Mouse (Mus musculus) limb, embryonic 10.5 days (tissue): ENCODE measurements around the gene Scrn1. TPM values are rescaled to one million over a fixed set of nuclear protein-coding genes. Genes with fewer than 3 reads are reported as not detected.

Experiments used
- DNase-seq: peaks from one replicate; pipeline ENCODE4 v3.0.0-alpha.2; 2017; ENCODE audit warnings: low spot score
- H3K27ac ChIP-seq: fragments of 300-500 bp; sonication (generic); 2 replicates; pipeline ENCODE4 v1.5.1; 2016; ENCODE audit warnings: mild to moderate bottlenecking
- H3K27me3 ChIP-seq: fragments of 300-500 bp; sonication (generic); 2 replicates; pipeline ENCODE4 v1.6.1; 2016; ENCODE audit warnings: low read depth, mild to moderate bottlenecking; ENCODE audit not compliant: poor library complexity, severe bottlenecking
- H3K36me3 ChIP-seq: fragments of 300-500 bp; sonication (generic); 2 replicates; pipeline ENCODE4 v1.6.1; 2016; ENCODE audit warnings: mild to moderate bottlenecking, moderate library complexity
- H3K4me1 ChIP-seq: fragments of 300-500 bp; sonication (generic); 2 replicates; pipeline ENCODE4 v1.6.1; 2016
- H3K4me3 ChIP-seq: fragments of 300-500 bp; sonication (generic); 2 replicates; pipeline ENCODE4 v1.5.1; 2016; ENCODE audit warnings: mild to moderate bottlenecking, moderate library complexity
- H3K9me3 ChIP-seq: fragments of 300-500 bp; sonication (generic); replicated peaks from 2 replicates; pipeline ENCODE4 v1.6.1; 2016; ENCODE audit warnings: mild to moderate bottlenecking
- WGBS: fragments of 180-500 bp; shearing (Covaris S2); methylation state at CpG from one replicate; pipeline ENCODE4 v1.1.7; 2016; 5-methylcytosine and 5-hydroxymethylcytosine counted together
- polyA plus RNA-seq: library from polyadenylated mRNA; unstranded; fragments of >200 nt; fragmentation: Nextera tagmentation; extraction: Ambion mirVana; gene quantifications from 2 replicates; pipeline ENCODE4 v1.2.1, GENCODE M21; 2016

Scrn1 gene
- polyA plus RNA-seq, result 2.6 and 7.8 TPM in 2 replicates

DNA sequence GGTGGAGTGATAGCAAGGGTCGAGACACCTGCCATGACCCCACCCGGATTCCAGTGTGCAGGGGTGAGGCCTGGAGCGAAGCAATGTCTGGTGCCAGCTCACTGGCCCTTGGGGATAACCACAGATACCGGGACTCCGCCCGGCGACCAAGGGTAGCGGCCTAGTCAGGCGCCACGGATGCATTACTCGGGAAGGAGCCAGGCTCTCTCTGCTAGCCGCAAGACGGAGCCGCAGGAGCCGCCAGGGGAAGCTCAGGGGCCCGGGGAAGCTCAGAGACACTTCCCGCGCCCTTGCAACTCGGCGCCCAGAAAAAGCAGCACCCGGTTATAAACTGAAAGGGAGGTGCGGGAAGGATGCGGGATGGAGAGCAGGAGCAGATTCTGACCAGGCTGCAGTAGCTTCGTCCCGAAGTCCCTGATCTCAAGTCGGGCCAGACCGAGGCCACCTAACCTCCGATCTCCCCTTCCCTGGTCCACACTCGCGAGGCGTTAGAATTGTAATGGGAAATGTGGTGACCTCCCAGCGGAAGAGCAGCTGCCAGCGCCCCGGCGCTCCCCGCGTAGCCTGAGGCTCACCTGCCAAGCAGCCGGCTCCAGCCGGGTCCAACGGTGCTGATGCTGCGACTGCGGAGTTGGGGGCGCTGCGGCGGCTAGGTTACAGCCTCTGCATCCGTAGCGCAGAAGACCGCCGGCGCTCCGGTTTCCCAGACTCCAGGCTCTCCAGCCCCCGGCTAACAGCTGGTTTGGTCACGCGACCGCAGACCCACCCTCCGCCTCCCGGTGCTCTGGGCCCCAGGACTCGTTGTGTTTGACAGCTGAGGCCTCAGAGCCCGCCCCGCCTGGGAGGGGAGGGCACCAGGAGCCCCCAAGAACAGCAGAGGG is at the start of gene Scrn1:
Gene Scrn1 (minus strand): TSS at position 825 of the 881 bp plus-strand sequence.
- H3K27me3 ChIP-seq, result peaks cover 47% of the 10 kb centered on the region
- H3K9me3 ChIP-seq, result no peaks in the 10 kb centered on the region
- DNase-seq, result peak; percentile 84
- H3K36me3 ChIP-seq, result no peaks in the 10 kb centered on the region
- peak within 1 kb of the TSS; percentile 56 for H3K4me3 ChIP-seq
- H3K27ac ChIP-seq, result peak within 1 kb of the TSS; percentile 68
- peaks cover 32% of the 10 kb centered on the region for H3K4me1 ChIP-seq
- 1% methylated on average over 60 of the region's 60 CpGs for WGBS

DNA sequence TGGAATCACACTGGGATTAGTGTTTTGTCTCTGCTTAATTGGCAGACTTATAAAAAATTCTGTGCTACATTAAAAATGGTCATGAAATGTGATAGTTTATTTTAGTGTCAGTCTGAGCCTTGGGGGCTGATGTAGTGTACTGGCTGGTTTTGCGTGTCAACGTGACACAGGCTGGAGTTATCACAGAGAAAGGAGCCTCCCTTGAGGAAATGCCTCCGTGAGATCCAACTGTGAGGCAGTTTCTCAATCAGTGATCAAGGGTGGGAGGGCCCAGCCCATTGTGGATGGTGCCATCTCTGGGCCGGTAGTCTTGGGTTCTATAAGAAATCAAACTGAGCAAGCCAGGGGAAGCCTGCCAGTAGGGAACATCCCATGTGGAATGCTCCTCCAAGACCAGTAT is 40.0 kb upstream of the Scrn1 start:
- Histone ChIP-seq H3K36me3 (peaks cover 7% of the 10 kb centered on the region; the same call in 1 of the 2 replicates), H3K27me3 (no peaks in the 10 kb centered on the region), H3K27ac (no peak overlapping the region), H3K4me3 (no peak overlapping the region), H3K4me1 (peaks cover 4% of the 10 kb centered on the region; the same call in 1 of the 2 replicates), H3K9me3 (no peaks in the 10 kb centered on the region)
- 89% methylated on average over 4 of the region's 4 CpGs for WGBS
- DNase-seq, result no peak

GRCm38 (mm10) chr6:54604001-54604715 is 37.9 kb upstream of the Scrn1 start:
- Histone ChIP-seq H3K27ac (no peak overlapping the region), H3K9me3 (no peaks in the 10 kb centered on the region), H3K4me3 (no peak overlapping the region), H3K36me3 (peaks cover 7% of the 10 kb centered on the region; the same call in 1 of the 2 replicates), H3K27me3 (no peaks in the 10 kb centered on the region), H3K4me1 (peaks cover 4% of the 10 kb centered on the region; the same call in 1 of the 2 replicates)
- 94% methylated on average over 1 of the region's 1 CpGs for WGBS
- DNase-seq, result no peak

GRCm38 (mm10) chr6:54602891-54603290 is 36.6 kb upstream of the Scrn1 start:
- WGBS, result 86% methylated on average over 2 of the region's 2 CpGs
- H3K9me3 ChIP-seq, result no peaks in the 10 kb centered on the region
- no peak overlapping the region for H3K27ac ChIP-seq
- DNase-seq, result no peak
- H3K4me1 ChIP-seq, result peaks cover 4% of the 10 kb centered on the region; the same call in 1 of the 2 replicates
- peaks cover 4% of the 10 kb centered on the region; the same call in 1 of the 2 replicates for H3K36me3 ChIP-seq
- no peaks in the 10 kb centered on the region for H3K27me3 ChIP-seq
- H3K4me3 ChIP-seq, result no peak overlapping the region

DNA sequence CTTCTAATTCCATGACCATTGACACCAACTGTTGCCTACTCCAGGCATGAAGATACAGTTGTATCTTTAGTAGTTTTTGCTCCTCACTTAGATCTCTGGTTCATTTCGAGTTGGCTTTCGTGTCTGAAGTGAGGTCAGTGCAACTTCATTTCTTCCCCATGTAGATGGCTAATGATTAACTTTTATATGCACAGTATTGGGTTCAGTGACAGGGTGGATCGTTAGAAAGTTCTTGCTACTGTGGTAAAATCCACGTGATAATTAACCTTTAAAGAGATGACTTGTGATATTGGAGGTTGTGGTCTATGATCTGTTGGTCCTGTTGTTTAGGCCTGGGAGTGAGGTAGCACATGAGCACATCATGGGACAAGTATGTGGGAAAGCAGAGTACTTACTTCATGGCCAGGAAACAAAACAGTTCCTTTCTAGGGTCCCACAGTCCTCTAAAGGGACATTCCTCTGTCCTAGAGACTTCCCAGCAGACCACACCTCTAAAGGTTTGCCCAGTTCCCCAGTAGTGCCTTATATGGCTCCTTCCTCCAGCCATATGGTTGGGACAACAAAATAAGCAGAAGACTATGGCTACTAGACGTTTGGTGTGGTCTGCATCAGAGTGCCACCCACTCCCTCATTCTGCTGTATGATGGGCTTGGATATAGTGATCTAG is 34.5 kb upstream of the Scrn1 start:
- DNase-seq, result no peak
- peaks cover 13% of the 10 kb centered on the region for H3K4me1 ChIP-seq
- no peaks in the 10 kb centered on the region for H3K9me3 ChIP-seq
- no peak overlapping the region for H3K27ac ChIP-seq
- H3K36me3 ChIP-seq, result peaks cover 4% of the 10 kb centered on the region; the same call in 1 of the 2 replicates
- H3K27me3 ChIP-seq, result no peaks in the 10 kb centered on the region
- H3K4me3 ChIP-seq, result no peak overlapping the region
- WGBS, result 83% methylated on average over 5 of the region's 5 CpGs

GRCm38 (mm10) chr6:54597711-54598110 is 31.4 kb upstream of the Scrn1 start:
- no peak overlapping the region for H3K27ac ChIP-seq
- DNase-seq, result no peak
- H3K4me1 ChIP-seq, result peaks cover 22% of the 10 kb centered on the region
- H3K27me3 ChIP-seq, result no peaks in the 10 kb centered on the region
- WGBS, result 88% methylated on average over 3 of the region's 3 CpGs
- H3K4me3 ChIP-seq, result no peak overlapping the region
- H3K9me3 ChIP-seq, result no peaks in the 10 kb centered on the region
- no peaks in the 10 kb centered on the region for H3K36me3 ChIP-seq

- Histone ChIP-seq H3K4me3 (peak within 1 kb of the TSS; percentile 95), H3K27ac (no peak within 1 kb of the TSS), H3K36me3 (no peaks in the 10 kb centered on the region), H3K4me1 (peaks cover 23% of the 10 kb centered on the region), H3K27me3 (no peaks in the 10 kb centered on the region), H3K9me3 (no peaks in the 10 kb centered on the region)
- 73% methylated on average over 4 of the region's 4 CpGs for WGBS
- DNase-seq, result no peak
Measured at GRCm38 (mm10) chr6:54597208-54597607, 30.9 kb upstream of the Scrn1 start, which contains the start of gene Fkbp14. Gene Fkbp14, minus strand, starts transcription at chr6:54597308.

GRCm38 (mm10) chr6:54595330-54595878 is 29.1 kb upstream of the Scrn1 start:
- H3K27ac ChIP-seq, result peak overlapping the region; percentile 91
- WGBS, result 3% methylated on average over 48 of the region's 48 CpGs
- DNase-seq, result no peak

GRCm38 (mm10) chr6:54594469-54595329 is 28.4 kb upstream of the Scrn1 start, which contains the start of gene Plekha8:
Gene Plekha8, plus strand, starts transcription at chr6:54595111.
- Histone ChIP-seq H3K9me3 (no peaks in the 10 kb centered on the region), H3K36me3 (no peaks in the 10 kb centered on the region), H3K4me3 (peak within 1 kb of the TSS; percentile 95), H3K27ac (peak within 1 kb of the TSS; percentile 91), H3K27me3 (no peaks in the 10 kb centered on the region), H3K4me1 (peaks cover 35% of the 10 kb centered on the region)
- peak; percentile 94 for DNase-seq
- WGBS, result under 1% methylated on average over 49 of the region's 49 CpGs

More at GRCm38 (mm10) chr6:54595330-54595878, 29.1 kb upstream of the Scrn1 start:
- Histone ChIP-seq H3K4me1 (peaks cover 35% of the 10 kb centered on the region), H3K36me3 (no peaks in the 10 kb centered on the region), H3K9me3 (no peaks in the 10 kb centered on the region), H3K4me3 (peak overlapping the region; percentile 95), H3K27me3 (no peaks in the 10 kb centered on the region)

- peak overlapping the region; percentile 84; the same call in 1 of the 2 replicates for H3K27ac ChIP-seq
- DNase-seq, result no peak
- WGBS, result 61% methylated on average over 8 of the region's 8 CpGs
Measured at GRCm38 (mm10) chr6:54593766-54594468, 27.6 kb upstream of the Scrn1 start.

GRCm38 (mm10) chr6:54592938-54593535 is 26.7 kb upstream of the Scrn1 start:
- Histone ChIP-seq H3K9me3 (no peaks in the 10 kb centered on the region), H3K4me1 (peaks cover 40% of the 10 kb centered on the region), H3K27me3 (no peaks in the 10 kb centered on the region), H3K36me3 (no peaks in the 10 kb centered on the region), H3K4me3 (peak overlapping the region; percentile 63), H3K27ac (peak overlapping the region; percentile 84)
- WGBS, result under 1% methylated on average over 20 of the region's 20 CpGs
- peak; percentile 85 for DNase-seq

More at GRCm38 (mm10) chr6:54593766-54594468, 27.6 kb upstream of the Scrn1 start:
- H3K4me3 ChIP-seq, result peak overlapping the region; percentile 63
- no peaks in the 10 kb centered on the region for H3K27me3 ChIP-seq
- H3K36me3 ChIP-seq, result no peaks in the 10 kb centered on the region
- peaks cover 38% of the 10 kb centered on the region for H3K4me1 ChIP-seq
- no peaks in the 10 kb centered on the region for H3K9me3 ChIP-seq
